Comparison of ENCODE assay signal across 8 mouse cellular contexts in the genomic region with DNA sequence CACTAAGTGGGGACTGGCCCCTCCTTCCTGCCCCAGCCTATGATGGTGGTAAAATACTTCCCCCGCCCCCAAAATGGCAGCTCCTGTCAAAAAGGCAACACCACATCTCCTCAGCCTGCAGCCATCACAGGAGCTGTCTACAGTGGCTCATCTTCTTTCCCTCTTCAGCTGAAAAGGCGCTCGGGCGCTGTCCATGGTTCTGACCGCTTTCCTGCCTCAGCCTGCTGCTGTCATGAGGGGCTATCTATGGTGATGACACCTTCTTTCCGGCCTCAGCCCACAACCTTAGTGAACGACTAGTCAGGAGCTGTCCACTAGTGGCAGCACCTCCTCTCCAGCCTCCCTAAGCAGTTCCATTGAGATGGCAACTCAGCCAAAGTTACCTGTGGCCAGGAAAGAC. TPM values are rescaled to one million over a fixed set of nuclear protein-coding genes. Genes with fewer than 3 reads are reported as not detected.
DNase-seq lines count a peak whose midpoint lies in the region; ATAC-seq and TF ChIP-seq lines count a peak whose summit lies in the region.

No protein-coding gene starts in this region.

- 18% methylated on average over 7 of the region's 7 CpGs for WGBS in kidney, adult 2 months
- WGBS in cerebellum, adult 2 months, result 27% methylated on average over 7 of the region's 7 CpGs

- H3K27ac ChIP-seq in kidney, adult 2 months (ENCODE audit: insufficient read depth, low read depth, low read length), result no peak overlapping the region
- no peak overlapping the region for H3K27ac ChIP-seq in cerebellum, adult 2 months (ENCODE audit: insufficient read depth, low read length)

- no peaks in the 10 kb centered on the region for H3K36me3 ChIP-seq in kidney, adult 2 months (ENCODE audit: control insufficient read depth, insufficient read depth, low read length)

- H3K27me3 ChIP-seq in kidney, adult 2 months (replicated peaks; ENCODE audit: control insufficient read depth, insufficient read depth, low read length), result no peaks in the 10 kb centered on the region
- no peaks in the 10 kb centered on the region for H3K27me3 ChIP-seq in cerebellum, adult 2 months (ENCODE audit: control insufficient read depth, insufficient read depth, low read length)

- H3K4me3 ChIP-seq in kidney, adult 2 months (ENCODE audit: insufficient read depth, low read depth, low read length), result no peak overlapping the region
- no peak overlapping the region for H3K4me3 ChIP-seq in cerebellum, adult 2 months (replicated peaks; ENCODE audit: insufficient read depth, low read depth, low read length)

- no peak for ATAC-seq in CD4-positive, CD25-positive, alpha-beta regulatory T cell, adult 4 months

- TF ChIP-seq CTCF in kidney, adult 2 months (conservative IDR thresholded peaks at IDR 0.05; ENCODE audit: insufficient read depth, insufficient read length, low read depth, low read length), result no peak
- TF ChIP-seq CTCF in cerebellum, adult 2 months (IDR thresholded peaks at IDR 0.05; ENCODE audit: borderline replicate concordance, insufficient read depth, low read depth, low read length), result no peak

- no peaks in the 10 kb centered on the region for H3K4me1 ChIP-seq in kidney, adult 2 months (ENCODE audit: control insufficient read depth, insufficient read depth, low read length)
- H3K4me1 ChIP-seq in cerebellum, adult 2 months (ENCODE audit: control insufficient read depth, insufficient read depth, low read length), result no peaks in the 10 kb centered on the region

- DNase-seq in CD4-positive, CD25-positive, alpha-beta regulatory T cell, adult 2 months (ENCODE audit: low read depth, low spot score), result peak; percentile 46
- DNase-seq in spleen, postnatal 10 days (ENCODE audit: low spot score in 2 of 2), result peak; percentile 12 to 68
- no peak for DNase-seq in spleen, adult 12 weeks (ENCODE audit: low spot score)
- peak; percentile 10 for DNase-seq in kidney, adult 2 months
- DNase-seq in ovary, adult 18-20 months (ENCODE audit: low spot score), result peak; percentile 7
- no peak for DNase-seq in left cerebral cortex, adult 9 months (ENCODE audit: low spot score in 2 of 2)
- DNase-seq in cerebellum, adult 2 months, result no peak

- TF ChIP-seq POLR2A in kidney, adult 2 months (IDR thresholded peaks at IDR 0.05; ENCODE audit: low read depth, low read length), result no peak
- no peak for TF ChIP-seq POLR2A in cerebellum, adult 2 months (IDR thresholded peaks at IDR 0.05; ENCODE audit: borderline replicate concordance, insufficient read depth, low read length)

RNA-seq across cellular contexts. Expression of a gene that starts 23.0 kb away (rescaled TPM):
- not detected for polyA plus RNA-seq in CD4-positive, CD25-positive, alpha-beta regulatory T cell, adult 4 months (2017; shearing (Covaris generic))
- polyA plus RNA-seq in kidney, adult 2 months (2012; rRNA removed), result 3.8 and 5.0 TPM in 2 replicates
- polyA plus RNA-seq in cerebellum, adult 2 months (2012; rRNA removed), result 11.4 and 11.9 TPM in 2 replicates

RNA-seq across cellular contexts. Expression of a gene that starts 23.1 kb away (rescaled TPM):
- 10 to 100 TPM; 41.5 to 57.0 TPM for polyA plus RNA-seq in CD4-positive, CD25-positive, alpha-beta regulatory T cell, adult 4 months (2017; shearing (Covaris generic))
- 4.2 and 5.8 TPM in 2 replicates for polyA plus RNA-seq in kidney, adult 2 months (2012; rRNA removed)
- 8.9 and 9.2 TPM in 2 replicates for polyA plus RNA-seq in cerebellum, adult 2 months (2012; rRNA removed)

Comparison
In these comparisons a context has a peak if more than half of its experiments do, and no peak if none do; other contexts are left out.
1. DNase-seq: peak in CD4-positive, CD25-positive, alpha-beta regulatory T cell, adult 2 months (single experiment), spleen, postnatal 10 days (2 of 2), kidney, adult 2 months (single experiment) and ovary, adult 18-20 months (single experiment); none in spleen, adult 12 weeks (single experiment), left cerebral cortex, adult 9 months (0 of 2) and cerebellum, adult 2 months (0 of 2).